10 mouse cellular contexts compared by ENCODE assay signal in genomic region chr1:34238231-34238630, GRCm38 (mm10).
A peak's percentile ranks its signal among the peaks of the same experiment; 100 is the strongest.
DNase-seq lines count a peak whose midpoint lies in the region; ATAC-seq and TF ChIP-seq lines count a peak whose summit lies in the region.
"Had no signal": no experiment of that assay in that cellular context is flagged by ENCODE, and none has a peak within 500 bp of the region (broad histone marks: within the 10 kb centered on the region; RNA-seq: fewer than 3 reads in every experiment).

No protein-coding gene starts in this region.

- no peak overlapping the region for H3K4me3 ChIP-seq in forebrain, embryonic 11.5 days (ENCODE audit: low read depth, low read length)
- H3K4me3 ChIP-seq in forebrain, postnatal 0 days (ENCODE audit: low read depth, low read length) = no peak overlapping the region
- peak overlapping the region; percentile 58 for H3K4me3 ChIP-seq in liver, adult 2 months (ENCODE audit: insufficient read depth, low read depth, low read length)
- no peak overlapping the region for H3K4me3 ChIP-seq in liver, embryonic 12.5 days
- H3K4me3 ChIP-seq in stomach, embryonic 16.5 days (replicated peaks; ENCODE audit: low read length) = 0 out of 2 replicates have a peak overlapping the region, but pooled peaks have one; percentile 61
- H3K4me3 ChIP-seq: neural tube, embryonic 13.5 days had no signal

- no peak for TF ChIP-seq POLR2A in liver, adult 2 months (IDR thresholded peaks at IDR 0.05; ENCODE audit: extremely low read depth, insufficient read depth, low read length)

- H3K9me3 ChIP-seq in forebrain, embryonic 11.5 days (ENCODE audit: control insufficient read depth, low read length) = no peaks in the 10 kb centered on the region
- no peaks in the 10 kb centered on the region for H3K9me3 ChIP-seq in forebrain, postnatal 0 days (ENCODE audit: low read length)
- no peaks in the 10 kb centered on the region for H3K9me3 ChIP-seq in liver, embryonic 12.5 days (replicated peaks)
- H3K9me3 ChIP-seq in stomach, embryonic 16.5 days (replicated peaks; ENCODE audit: control insufficient read depth, low read length) = no peaks in the 10 kb centered on the region
- H3K9me3 ChIP-seq: neural tube, embryonic 13.5 days had no signal

- no peaks in the 10 kb centered on the region for H3K36me3 ChIP-seq in forebrain, embryonic 11.5 days (ENCODE audit: control insufficient read depth, insufficient read depth, low read length)
- H3K36me3 ChIP-seq in forebrain, postnatal 0 days (ENCODE audit: insufficient read depth) = 0 out of 2 replicates have a peak, but pooled peaks cover 13% of the 10 kb centered on the region
- peaks cover 7% of the 10 kb centered on the region; the same call in 1 of the 2 replicates for H3K36me3 ChIP-seq in liver, adult 2 months (ENCODE audit: control insufficient read depth, insufficient read depth, low read length)
- peaks cover 5% of the 10 kb centered on the region for H3K36me3 ChIP-seq in liver, embryonic 12.5 days
- H3K36me3 ChIP-seq in stomach, embryonic 16.5 days (ENCODE audit: control insufficient read depth, insufficient read depth, low read length) = no peaks in the 10 kb centered on the region

- peak overlapping the region; percentile 81; the same call in 1 of the 2 replicates for H3K4me2 ChIP-seq in forebrain, embryonic 11.5 days (ENCODE audit: low read depth, low read length, severe bottlenecking)
- no peak overlapping the region for H3K4me2 ChIP-seq in forebrain, postnatal 0 days (ENCODE audit: low read depth)
- peak overlapping the region; percentile 80 for H3K4me2 ChIP-seq in liver, embryonic 12.5 days
- H3K4me2 ChIP-seq in stomach, embryonic 16.5 days (ENCODE audit: low read depth, low read length) = peak overlapping the region; percentile 78

- H3K79me2 ChIP-seq in liver, adult 2 months (ENCODE audit: control insufficient read depth, insufficient read depth, low read length) = 0 out of 2 replicates have a peak, but pooled peaks cover 3% of the 10 kb centered on the region

- no peak for DNase-seq in forebrain, embryonic 11.5 days (ENCODE audit: low spot score)
- DNase-seq in forebrain, postnatal 0 days = no peak
- peak; percentile 71 for DNase-seq in liver, adult 2 months (ENCODE audit: extremely low read depth, low read depth, low spot score)
- no peak for DNase-seq in liver
- no peak for DNase-seq in spleen, postnatal 10 days (ENCODE audit: low spot score in 2 of 2)
- no peak for DNase-seq in cerebellum, postnatal 36 days

- no peak for TF ChIP-seq CTCF in forebrain, postnatal 0 days (IDR thresholded peaks at IDR 0.05; ENCODE audit: low read depth)
- no peak for TF ChIP-seq CTCF in liver, adult 2 months (IDR thresholded peaks at IDR 0.05; ENCODE audit: low read depth, low read length)

- no peak overlapping the region for H3K27ac ChIP-seq in forebrain, embryonic 11.5 days (ENCODE audit: low read depth, low read length)
- H3K27ac ChIP-seq in forebrain, postnatal 0 days (ENCODE audit: low read depth, low read length) = no peak overlapping the region
- H3K27ac ChIP-seq in liver, adult 2 months (replicated peaks; ENCODE audit: insufficient read depth, low read depth, low read length) = peak overlapping the region; percentile 88
- H3K27ac ChIP-seq in liver, embryonic 12.5 days = no peak overlapping the region
- no peak overlapping the region for H3K27ac ChIP-seq in stomach, embryonic 16.5 days (ENCODE audit: low read length)
- H3K27ac ChIP-seq: neural tube, embryonic 13.5 days had no signal

- ATAC-seq in forebrain, embryonic 11.5 days (replicated peaks; ENCODE audit: low FRiP score) = no peak
- no peak for ATAC-seq in forebrain, postnatal 0 days
- ATAC-seq in liver, embryonic 12.5 days = no peak
- ATAC-seq in stomach, embryonic 16.5 days (ENCODE audit: insufficient read depth, low FRiP score) = no peak
- ATAC-seq: Patski had no signal

- H3K27me3 ChIP-seq in forebrain, embryonic 11.5 days (ENCODE audit: control insufficient read depth, insufficient read depth, low read length) = no peaks in the 10 kb centered on the region
- H3K27me3 ChIP-seq in forebrain, postnatal 0 days (ENCODE audit: insufficient read depth, low read length) = no peaks in the 10 kb centered on the region
- H3K27me3 ChIP-seq in liver, adult 2 months (ENCODE audit: control insufficient read depth, insufficient read depth, low read length) = no peaks in the 10 kb centered on the region
- H3K27me3 ChIP-seq in liver, embryonic 12.5 days (replicated peaks) = 0 out of 2 replicates have a peak, but pooled peaks cover 10% of the 10 kb centered on the region
- H3K27me3 ChIP-seq in stomach, embryonic 16.5 days (ENCODE audit: control insufficient read depth, insufficient read depth, low read length) = no peaks in the 10 kb centered on the region
- H3K27me3 ChIP-seq: neural tube, embryonic 13.5 days; Patski had no signal

- no peak overlapping the region for H3K9ac ChIP-seq in forebrain, embryonic 11.5 days (ENCODE audit: low read length)
- no peak overlapping the region for H3K9ac ChIP-seq in forebrain, postnatal 0 days
- peak overlapping the region; percentile 33 for H3K9ac ChIP-seq in liver, adult 2 months (ENCODE audit: low read depth, low read length)
- H3K9ac ChIP-seq in liver, embryonic 12.5 days = no peak overlapping the region
- no peak overlapping the region for H3K9ac ChIP-seq in stomach, embryonic 16.5 days (ENCODE audit: low read length)
- H3K9ac ChIP-seq: neural tube, embryonic 13.5 days had no signal

- 49% methylated on average over 6 of the region's 6 CpGs for WGBS in forebrain, embryonic 11.5 days
- 57% methylated on average over 6 of the region's 6 CpGs for WGBS in forebrain, postnatal 0 days
- WGBS in liver, adult 2 months = 19% methylated on average over 6 of the region's 6 CpGs
- WGBS in liver, embryonic 12.5 days (ENCODE audit: insufficient replicate concordance) = 78% methylated on average over 6 of the region's 6 CpGs
- WGBS in stomach, embryonic 16.5 days = 90% methylated on average over 6 of the region's 6 CpGs

- H3K4me1 ChIP-seq in forebrain, embryonic 11.5 days (replicated peaks; ENCODE audit: control insufficient read depth, insufficient read depth, low read length) = peaks cover 10% of the 10 kb centered on the region
- peaks cover 6% of the 10 kb centered on the region; the same call in 1 of the 2 replicates for H3K4me1 ChIP-seq in forebrain, postnatal 0 days (ENCODE audit: insufficient read depth)
- peaks cover 4% of the 10 kb centered on the region; the same call in 1 of the 2 replicates for H3K4me1 ChIP-seq in liver, adult 2 months (ENCODE audit: control insufficient read depth, insufficient read depth, low read length)
- H3K4me1 ChIP-seq in liver, embryonic 12.5 days = peaks cover 25% of the 10 kb centered on the region
- H3K4me1 ChIP-seq in stomach, embryonic 16.5 days (ENCODE audit: control insufficient read depth, insufficient read depth, low read length) = peaks cover 13% of the 10 kb centered on the region

Comparison
In these comparisons a context has a peak if more than half of its experiments do, and no peak if none do; other contexts are left out.
1. H3K4me3 ChIP-seq: peak in liver, adult 2 months (single experiment) and stomach, embryonic 16.5 days (single experiment); none in forebrain, embryonic 11.5 days (single experiment), forebrain, postnatal 0 days (single experiment) and liver, embryonic 12.5 days (single experiment).